ENCODE assay signal across 26 mouse cellular contexts in genomic region chr4:98993491-98993890, GRCm38 (mm10). TPM values are rescaled to one million over a fixed set of nuclear protein-coding genes. Genes with fewer than 3 reads are reported as not detected.
"Had no signal": no experiment of that assay in that cellular context is flagged by ENCODE, and none has a peak within 500 bp of the region (broad histone marks: within the 10 kb centered on the region; RNA-seq: fewer than 3 reads in every experiment).

No protein-coding gene starts in this region.

- ATAC-seq: hindbrain, embryonic 16.5 days; intestine, embryonic 15.5 days; liver, postnatal 0 days; midbrain, embryonic 15.5 days had no signal

- DNase-seq: kidney, adult 11 months; kidney, adult 8-10 months; kidney, postnatal 10 days; kidney, postnatal 36 days; layer of hippocampus, postnatal 36 days; left cerebral cortex, postnatal 4 days; liver, postnatal 0 days; retina, postnatal 1 day; thymus, adult 2 months; thymus, postnatal 14 days had no signal

- H3K27ac ChIP-seq: intestine, embryonic 15.5 days; kidney, embryonic 15.5 days; limb, embryonic 15.5 days; liver, embryonic 14.5 days; macrophage; midbrain, embryonic 12.5 days; midbrain, embryonic 15.5 days; neural tube, embryonic 12.5 days; neural tube, embryonic 15.5 days had no signal

- H3K4me2 ChIP-seq: intestine, embryonic 15.5 days; kidney, embryonic 15.5 days; limb, embryonic 15.5 days; liver, embryonic 11.5 days; midbrain, embryonic 12.5 days; midbrain, embryonic 15.5 days; neural tube, embryonic 12.5 days; neural tube, embryonic 15.5 days had no signal

- H3K9me3 ChIP-seq: intestine, embryonic 15.5 days; kidney, embryonic 15.5 days; limb, embryonic 15.5 days; midbrain, embryonic 12.5 days; midbrain, embryonic 15.5 days; neural tube, embryonic 12.5 days; neural tube, embryonic 15.5 days had no signal

- H3K4me3 ChIP-seq: intestine, embryonic 15.5 days; kidney, embryonic 15.5 days; limb, embryonic 15.5 days; midbrain, embryonic 12.5 days; midbrain, embryonic 15.5 days; neural tube, embryonic 12.5 days; neural tube, embryonic 15.5 days had no signal

- H3K9ac ChIP-seq: intestine, embryonic 15.5 days; kidney, embryonic 15.5 days; limb, embryonic 15.5 days; liver, embryonic 14.5 days; liver, postnatal 0 days; midbrain, embryonic 12.5 days; midbrain, embryonic 15.5 days; neural tube, embryonic 12.5 days; neural tube, embryonic 15.5 days had no signal

- H3K27me3 ChIP-seq: intestine, embryonic 15.5 days; kidney, embryonic 15.5 days; limb, embryonic 15.5 days; midbrain, embryonic 12.5 days; midbrain, embryonic 15.5 days; neural tube, embryonic 12.5 days; neural tube, embryonic 15.5 days had no signal

- H3K4me1 ChIP-seq: intestine, embryonic 15.5 days; kidney, embryonic 15.5 days; midbrain, embryonic 12.5 days; midbrain, embryonic 15.5 days; neural tube, embryonic 12.5 days; neural tube, embryonic 15.5 days had no signal

RNA-seq across cellular contexts. Expression of gene Angptl3, which starts 37.3 kb away (rescaled TPM):
- total RNA-seq: layer of hippocampus, postnatal 10 days; left cerebral cortex, postnatal 14 days; left cerebral cortex, postnatal 4 days; megakaryocyte, adult 5-6 weeks had no signal
- polyA plus RNA-seq: small intestine, adult 2 months; spleen, adult 2 months had no signal
